Mouse (Mus musculus): ENCODE measurements around the gene Gm10065. TPM values are rescaled to one million over a fixed set of nuclear protein-coding genes. Genes with fewer than 3 reads are reported as not detected.
"Not testable (repeated sequence)": the region's sequence is repeated elsewhere in the genome, so short reads cannot be mapped to it uniquely, and the experiment has no call there.

The Gm10065 gene
- polyA plus RNA-seq, 1 experiment from 2014 or later = not detected

DNA sequence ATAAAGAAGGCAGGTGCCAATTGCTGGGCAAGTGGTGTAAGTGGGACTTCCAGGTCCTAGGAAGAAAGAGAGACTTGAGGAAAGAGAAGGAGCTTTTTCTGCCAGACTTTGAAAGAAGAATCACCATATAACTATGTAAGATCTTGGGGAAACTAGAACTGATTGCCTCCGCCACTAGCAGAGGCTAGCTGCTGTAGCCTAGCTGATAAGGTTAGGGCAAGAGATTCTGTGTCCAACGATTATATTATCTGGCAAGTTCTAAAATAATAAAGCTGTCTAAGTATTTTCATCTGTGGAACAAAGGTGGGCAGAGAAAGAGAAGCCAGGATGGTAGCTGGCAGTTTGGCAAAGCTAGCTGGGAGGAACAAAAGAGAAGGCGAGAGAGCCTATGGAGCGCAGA is 6.8 kb downstream of the Gm10065 start:
- H3K27me3 ChIP-seq (ENCODE audit: insufficient read depth, low read length) = no peaks in the 10 kb centered on the region
- no peak overlapping the region for H3K4me2 ChIP-seq
- H3K9ac ChIP-seq = no peak overlapping the region
- H3K9me3 ChIP-seq (ENCODE audit: low read depth, low read length) = no peaks in the 10 kb centered on the region
- no peaks in the 10 kb centered on the region for H3K4me1 ChIP-seq (ENCODE audit: insufficient read depth)
- no peak for DNase-seq
- no peak overlapping the region for H3K4me3 ChIP-seq (ENCODE audit: low read depth, low read length)
- no peak for ATAC-seq (ENCODE audit: insufficient read depth)
- no peak for TF ChIP-seq CTCF (IDR thresholded peaks at IDR 0.05; ENCODE audit: low read depth)
- H3K27ac ChIP-seq (ENCODE audit: low read depth) = no peak overlapping the region
- WGBS = 32% methylated on average over 4 of the region's 4 CpGs
- no peaks in the 10 kb centered on the region for H3K36me3 ChIP-seq (ENCODE audit: insufficient read depth)

DNA sequence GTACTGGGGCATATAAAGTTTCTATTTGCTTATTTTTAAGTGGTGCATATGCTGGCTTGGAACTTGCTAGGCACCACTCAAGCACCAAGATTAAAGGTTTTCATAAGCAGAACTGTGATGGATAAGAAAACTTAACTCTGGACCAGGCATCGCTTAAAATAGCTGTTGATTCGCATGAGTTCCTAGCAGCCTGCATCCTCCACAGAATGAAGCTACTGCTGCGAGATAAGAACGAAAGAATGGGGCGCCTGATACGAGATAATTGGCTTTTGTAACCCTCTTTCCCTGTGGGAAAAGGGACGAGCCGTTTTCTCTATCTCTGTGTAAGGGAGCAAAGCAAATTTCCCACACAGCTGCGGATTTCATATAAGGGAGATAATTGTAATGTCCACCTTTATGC is 10.1 kb downstream of the Gm10065 start:
- H3K4me3 ChIP-seq (ENCODE audit: low read depth, low read length) = no peak overlapping the region
- H3K27ac ChIP-seq (ENCODE audit: low read depth) = no peak overlapping the region
- WGBS = 25% methylated on average over 9 of the region's 9 CpGs
- H3K4me2 ChIP-seq = peak overlapping the region; percentile 75
- H3K36me3 ChIP-seq (ENCODE audit: insufficient read depth) = no peaks in the 10 kb centered on the region
- H3K27me3 ChIP-seq (ENCODE audit: insufficient read depth, low read length) = no peaks in the 10 kb centered on the region
- ATAC-seq (ENCODE audit: insufficient read depth) (no peak), DNase-seq (no peak)
- no peak overlapping the region for H3K9ac ChIP-seq
- no peak for TF ChIP-seq CTCF (IDR thresholded peaks at IDR 0.05; ENCODE audit: low read depth)
- H3K4me1 ChIP-seq (ENCODE audit: insufficient read depth) = no peaks in the 10 kb centered on the region
- no peaks in the 10 kb centered on the region for H3K9me3 ChIP-seq (ENCODE audit: low read depth, low read length)

DNA sequence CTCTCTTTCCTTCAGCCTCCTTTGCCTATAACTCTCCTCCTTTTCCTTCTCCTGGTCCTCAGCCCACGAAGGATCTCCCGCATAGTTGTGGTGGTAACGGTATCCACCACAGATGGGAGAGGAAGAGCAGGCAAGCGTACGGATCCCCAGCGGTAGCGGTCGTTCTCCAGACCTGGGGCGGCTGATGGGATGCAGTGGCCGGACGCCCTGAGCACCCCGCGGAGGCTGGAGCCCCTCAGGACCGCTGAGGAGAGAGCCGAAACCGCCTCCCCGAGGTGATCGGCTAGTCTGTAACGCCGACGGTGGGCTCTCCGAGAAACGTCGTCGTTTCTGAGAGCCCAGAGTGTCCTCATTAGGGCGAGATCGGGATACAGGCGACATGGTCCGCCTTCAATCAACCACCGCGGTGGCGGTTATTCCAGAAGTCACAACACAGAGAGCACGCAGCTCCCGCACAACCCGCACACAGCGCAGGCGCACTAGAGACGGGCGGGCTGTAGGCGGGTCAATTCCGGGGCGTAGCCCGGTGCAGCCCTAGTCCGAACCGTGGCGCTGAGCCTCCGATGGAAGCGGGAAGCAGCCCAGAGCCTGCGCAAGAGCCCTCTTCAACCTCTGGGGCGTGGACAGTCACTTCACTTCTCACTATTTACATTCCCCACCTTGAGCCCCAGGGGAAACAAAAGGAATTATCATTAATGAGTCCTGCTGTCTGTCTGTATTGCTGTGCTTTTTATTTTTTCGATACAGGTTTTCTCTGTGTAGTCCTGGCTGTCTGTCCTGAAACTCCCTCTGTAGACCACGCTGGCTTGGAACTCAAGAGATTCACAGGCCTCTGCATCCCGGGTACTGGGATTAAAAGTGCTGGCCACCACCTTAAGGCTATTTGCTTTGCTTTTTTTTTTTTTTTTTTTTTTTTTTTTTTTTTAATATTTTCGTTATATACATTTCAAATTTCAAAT is 10.9 kb downstream of the Gm10065 start, which contains the start of gene Nkapl:
Nkapl (minus strand) TSS at position 449 of the 959 bp plus-strand sequence.
- H3K4me3 ChIP-seq (ENCODE audit: low read depth, low read length) = peak within 1 kb of the TSS; percentile 55
- peak; percentile 100 for ATAC-seq (ENCODE audit: insufficient read depth)
- H3K4me2 ChIP-seq = peak within 1 kb of the TSS; percentile 75
- no peaks in the 10 kb centered on the region for H3K27me3 ChIP-seq (ENCODE audit: insufficient read depth, low read length)
- WGBS = under 1% methylated on average over 54 of the region's 54 CpGs
- 0 out of 2 replicates have a peak within 1 kb of the TSS, but pooled peaks have one; percentile 4 for H3K27ac ChIP-seq (ENCODE audit: low read depth)
- TF ChIP-seq CTCF (IDR thresholded peaks at IDR 0.05; ENCODE audit: low read depth) = no peak
- H3K36me3 ChIP-seq (ENCODE audit: insufficient read depth) = no peaks in the 10 kb centered on the region
- H3K9ac ChIP-seq = peak within 1 kb of the TSS; percentile 62
- H3K4me1 ChIP-seq (ENCODE audit: insufficient read depth) = no peaks in the 10 kb centered on the region
- peak; percentile 94 for DNase-seq
- no peaks in the 10 kb centered on the region for H3K9me3 ChIP-seq (ENCODE audit: low read depth, low read length)

DNA sequence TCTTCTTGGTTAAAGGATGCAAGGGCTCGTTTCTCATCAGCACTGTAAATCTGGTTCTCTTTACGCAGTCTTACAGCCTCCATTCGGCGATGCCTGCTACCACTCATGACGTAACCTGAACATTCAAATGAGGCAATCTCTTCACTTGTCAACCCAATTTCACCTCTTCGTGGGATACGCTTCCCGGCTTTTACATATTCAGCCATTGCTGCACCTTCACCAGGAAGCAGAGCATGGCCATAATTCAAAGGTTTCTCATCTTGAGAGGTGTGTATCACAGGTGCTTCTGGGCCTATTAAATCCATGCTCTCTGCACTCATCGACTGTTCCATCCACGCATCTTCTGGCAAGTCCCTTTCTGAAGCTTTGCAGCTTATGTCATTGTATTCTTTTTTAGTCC is 11.9 kb downstream of the Gm10065 start:
- H3K9me3 ChIP-seq (ENCODE audit: low read depth, low read length) = no peaks in the 10 kb centered on the region
- no peaks in the 10 kb centered on the region for H3K27me3 ChIP-seq (ENCODE audit: insufficient read depth, low read length)
- H3K4me2 ChIP-seq = no peak overlapping the region
- no peak for TF ChIP-seq CTCF (IDR thresholded peaks at IDR 0.05; ENCODE audit: low read depth)
- no peaks in the 10 kb centered on the region for H3K36me3 ChIP-seq (ENCODE audit: insufficient read depth)
- ATAC-seq (ENCODE audit: insufficient read depth) = no peak
- 83% methylated on average over 10 of the region's 10 CpGs for WGBS
- DNase-seq = no peak
- no peak overlapping the region for H3K9ac ChIP-seq
- H3K27ac ChIP-seq (ENCODE audit: low read depth) = no peak overlapping the region
- H3K4me3 ChIP-seq (ENCODE audit: low read depth, low read length) = no peak overlapping the region
- H3K4me1 ChIP-seq (ENCODE audit: insufficient read depth) = no peaks in the 10 kb centered on the region

DNA sequence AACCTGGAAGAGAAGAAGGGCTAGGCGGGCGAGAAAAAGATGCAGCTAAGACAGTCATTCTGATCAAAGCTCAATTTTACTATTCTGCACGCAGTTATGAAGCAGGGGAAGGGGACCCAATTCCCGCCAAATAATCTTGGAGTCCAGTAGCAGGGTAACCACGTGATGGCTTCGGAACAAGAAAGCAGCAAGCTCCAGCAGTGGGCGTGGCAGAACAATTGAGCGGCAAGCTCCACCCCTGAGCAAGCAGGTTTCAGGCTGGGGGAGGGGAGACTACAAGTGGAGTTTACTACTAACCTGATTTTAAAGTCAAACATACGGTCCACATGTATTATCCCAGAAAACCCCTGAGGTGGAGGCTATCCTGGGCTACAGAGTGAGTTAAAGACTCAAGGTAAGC is 16.7 kb downstream of the Gm10065 start:
- not testable (repeated sequence) for DNase-seq; H3K4me1 ChIP-seq (ENCODE audit: insufficient read depth); H3K36me3 ChIP-seq (ENCODE audit: insufficient read depth); ATAC-seq (ENCODE audit: insufficient read depth); H3K9ac ChIP-seq; H3K27ac ChIP-seq (ENCODE audit: low read depth); H3K9me3 ChIP-seq (ENCODE audit: low read depth, low read length); H3K4me2 ChIP-seq; H3K27me3 ChIP-seq (ENCODE audit: insufficient read depth, low read length); H3K4me3 ChIP-seq (ENCODE audit: low read depth, low read length)
- WGBS = 49% methylated on average over 9 of the region's 9 CpGs

DNA sequence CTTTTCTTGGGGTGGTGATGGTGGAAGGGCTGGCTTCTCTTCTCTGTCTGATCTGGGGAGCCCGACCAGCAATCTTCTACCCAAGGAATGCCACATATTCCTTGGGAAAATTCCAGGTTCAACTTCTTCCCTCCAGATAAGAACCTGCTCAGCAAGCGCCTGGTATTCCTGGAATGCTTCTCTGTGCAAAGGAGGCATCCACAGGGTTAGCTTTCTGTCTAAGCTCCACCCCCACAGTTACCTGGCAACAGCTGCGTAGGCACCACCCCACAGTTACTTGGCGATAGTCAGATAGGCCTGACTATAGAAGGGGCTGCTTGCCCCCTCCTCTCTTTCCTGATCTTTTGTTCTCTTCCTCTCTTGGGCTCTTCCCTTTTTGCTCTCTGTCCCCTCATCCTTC is 22.9 kb downstream of the Gm10065 start:
- Histone ChIP-seq H3K9me3 (ENCODE audit: low read depth, low read length) (no peaks in the 10 kb centered on the region), H3K36me3 (ENCODE audit: insufficient read depth) (peaks cover 4% of the 10 kb centered on the region; the same call in 1 of the 2 replicates), H3K27ac (ENCODE audit: low read depth) (peak overlapping the region; percentile 70), H3K4me2 (0 out of 2 replicates have a peak overlapping the region, but pooled peaks have one; percentile 22), H3K4me1 (ENCODE audit: insufficient read depth) (peaks cover 3% of the 10 kb centered on the region; the same call in 1 of the 2 replicates), H3K27me3 (ENCODE audit: insufficient read depth, low read length) (no peaks in the 10 kb centered on the region), H3K9ac (no peak overlapping the region), H3K4me3 (ENCODE audit: low read depth, low read length) (no peak overlapping the region)
- DNase-seq (peak; percentile 76), ATAC-seq (ENCODE audit: insufficient read depth) (peak; percentile 86; the same call in 1 of the 2 replicates)
- TF ChIP-seq CTCF (IDR thresholded peaks at IDR 0.05; ENCODE audit: low read depth) = no peak
- 8% methylated on average over 4 of the region's 4 CpGs for WGBS

DNA sequence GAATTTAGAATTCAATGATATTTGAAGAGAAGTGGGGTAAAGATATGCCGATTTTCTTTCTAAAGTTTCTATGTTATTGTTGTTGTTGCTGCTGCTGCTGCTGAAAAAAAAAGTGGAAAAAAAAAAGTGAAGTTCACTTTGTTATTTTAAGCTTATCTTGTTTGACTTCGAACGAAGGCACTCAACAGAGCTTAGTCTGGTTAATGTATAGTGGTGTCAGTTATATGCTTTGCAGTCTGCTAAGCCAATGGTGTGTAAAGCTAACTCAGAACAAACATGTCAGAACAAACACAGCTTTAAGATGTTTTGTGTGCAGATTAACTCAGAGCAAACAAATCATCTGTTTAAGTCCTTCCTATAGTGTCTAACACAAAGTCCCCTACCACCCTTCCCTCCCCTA is 25.1 kb downstream of the Gm10065 start:
- no peak for TF ChIP-seq CTCF (IDR thresholded peaks at IDR 0.05; ENCODE audit: low read depth)
- Histone ChIP-seq H3K27ac (ENCODE audit: low read depth) (no peak overlapping the region), H3K27me3 (ENCODE audit: insufficient read depth, low read length) (no peaks in the 10 kb centered on the region), H3K4me3 (ENCODE audit: low read depth, low read length) (no peak overlapping the region), H3K9ac (no peak overlapping the region), H3K36me3 (ENCODE audit: insufficient read depth) (peaks cover 13% of the 10 kb centered on the region), H3K9me3 (ENCODE audit: low read depth, low read length) (no peaks in the 10 kb centered on the region), H3K4me2 (peak overlapping the region; percentile 81), H3K4me1 (ENCODE audit: insufficient read depth) (peaks cover 3% of the 10 kb centered on the region; the same call in 1 of the 2 replicates)
- 48% methylated on average over 3 of the region's 3 CpGs for WGBS
- ATAC-seq (ENCODE audit: insufficient read depth) (no peak), DNase-seq (no peak)

Data from lung, embryonic 14.5 days (tissue).